ENCODE assay signal across 8 mouse cellular contexts in genomic region chr19:40589530-40589880, GRCm38 (mm10). TPM values are rescaled to one million over a fixed set of nuclear protein-coding genes. Genes with fewer than 3 reads are reported as not detected.
DNase-seq lines count a peak whose midpoint lies in the region; ATAC-seq lines count a peak whose summit lies in the region.

No protein-coding gene starts in this region.

- no peaks in the 10 kb centered on the region for H3K27me3 ChIP-seq in heart, embryonic 14.5 days (ENCODE audit: control insufficient read depth, insufficient read depth, low read length)
- H3K27me3 ChIP-seq in hindbrain, embryonic 14.5 days (ENCODE audit: control insufficient read depth, insufficient read depth, low read length): no peaks in the 10 kb centered on the region
- no peaks in the 10 kb centered on the region for H3K27me3 ChIP-seq in midbrain, embryonic 11.5 days (ENCODE audit: control insufficient read depth, insufficient read depth, low read length)

- H3K4me3 ChIP-seq in heart, embryonic 14.5 days (ENCODE audit: control insufficient read depth in 1 of 2, insufficient read depth in 1 of 2, low read depth in 1 of 2, low read length in 2 of 2): peak overlapping the region; percentile 72 to 97
- H3K4me3 ChIP-seq in hindbrain, embryonic 14.5 days (replicated peaks; ENCODE audit: low read length): peak overlapping the region; percentile 61
- peak overlapping the region; percentile 81 for H3K4me3 ChIP-seq in midbrain, embryonic 11.5 days (ENCODE audit: low read depth, low read length)

- H3K4me2 ChIP-seq in heart, embryonic 14.5 days (ENCODE audit: low read length): peak overlapping the region; percentile 70
- peak overlapping the region; percentile 62 for H3K4me2 ChIP-seq in hindbrain, embryonic 14.5 days (replicated peaks)
- H3K4me2 ChIP-seq in midbrain, embryonic 11.5 days: peak overlapping the region; percentile 69

- peaks cover 12% of the 10 kb centered on the region for H3K36me3 ChIP-seq in heart, embryonic 14.5 days (ENCODE audit: control insufficient read depth, insufficient read depth, low read length)
- H3K36me3 ChIP-seq in hindbrain, embryonic 14.5 days (replicated peaks; ENCODE audit: control insufficient read depth, insufficient read depth): 0 out of 2 replicates have a peak, but pooled peaks cover 20% of the 10 kb centered on the region
- no peaks in the 10 kb centered on the region for H3K36me3 ChIP-seq in midbrain, embryonic 11.5 days (ENCODE audit: control insufficient read depth, insufficient read depth, low read length)

- under 1% methylated on average over 10 of the region's 10 CpGs for WGBS in heart, embryonic 14.5 days
- WGBS in hindbrain, embryonic 14.5 days: 0% methylated on average over 10 of the region's 10 CpGs
- WGBS in midbrain, embryonic 11.5 days: 2% methylated on average over 10 of the region's 10 CpGs

- peak overlapping the region; percentile 80 to 85 for H3K27ac ChIP-seq in heart, embryonic 14.5 days (replicated peaks in 1 of 2; ENCODE audit: control insufficient read depth in 1 of 2, insufficient read depth in 1 of 2, low read depth in 2 of 2, low read length in 2 of 2)
- H3K27ac ChIP-seq in hindbrain, embryonic 14.5 days: peak overlapping the region; percentile 77
- H3K27ac ChIP-seq in midbrain, embryonic 11.5 days (ENCODE audit: low read depth, low read length): peak overlapping the region; percentile 30; the same call in 1 of the 2 replicates

- no peak for DNase-seq in heart, postnatal 36 days
- DNase-seq in hindbrain, embryonic 14.5 days (ENCODE audit: low spot score): no peak
- no peak for DNase-seq in midbrain, embryonic 11.5 days (ENCODE audit: low spot score, missing footprints)
- DNase-seq in B cell, adult 2 months: no peak
- no peak for DNase-seq in layer of hippocampus, adult 18-20 months (ENCODE audit: low spot score in 2 of 2)
- DNase-seq in cerebellum, adult 9-10 months: no peak

- no peak for ATAC-seq in heart, embryonic 14.5 days (ENCODE audit: insufficient number of reproducible peaks, insufficient read depth, low FRiP score, low read depth)
- peak; percentile 17 for ATAC-seq in activated CD4-positive, CD25-positive, alpha-beta regulatory T cell, adult 4 months
- no peak for ATAC-seq in hindbrain, embryonic 14.5 days (ENCODE audit: low FRiP score)
- ATAC-seq in midbrain, embryonic 11.5 days (ENCODE audit: low FRiP score): peak; percentile 4; the same call in 1 of the 2 replicates

- intact Hi-C loops in heart, postnatal 36 days (cut with DNase I): loop anchor here (1.0 to 5.0 kb wide), 3 partner anchors 21 to 423 kb away; no protein-coding TSS in a partner anchor

- no peaks in the 10 kb centered on the region for H3K9me3 ChIP-seq in heart, embryonic 14.5 days (ENCODE audit: control insufficient read depth, low read length)
- no peaks in the 10 kb centered on the region for H3K9me3 ChIP-seq in hindbrain, embryonic 14.5 days (ENCODE audit: control insufficient read depth, low read length)
- no peaks in the 10 kb centered on the region for H3K9me3 ChIP-seq in midbrain, embryonic 11.5 days (ENCODE audit: control insufficient read depth, low read length)

- H3K9ac ChIP-seq in heart, embryonic 14.5 days (ENCODE audit: low read length): peak overlapping the region; percentile 72
- H3K9ac ChIP-seq in hindbrain, embryonic 14.5 days: peak overlapping the region; percentile 64
- H3K9ac ChIP-seq in midbrain, embryonic 11.5 days (ENCODE audit: low read length): peak overlapping the region; percentile 91

- peaks cover 6 to 10% of the 10 kb centered on the region in 2 experiments for H3K4me1 ChIP-seq in heart, embryonic 14.5 days (ENCODE audit: control insufficient read depth in 2 of 2, insufficient read depth in 2 of 2, low read length in 2 of 2)
- H3K4me1 ChIP-seq in hindbrain, embryonic 14.5 days (replicated peaks; ENCODE audit: control insufficient read depth, insufficient read depth, low read length): peaks cover 22% of the 10 kb centered on the region
- peaks cover 10% of the 10 kb centered on the region; the same call in 1 of the 2 replicates for H3K4me1 ChIP-seq in midbrain, embryonic 11.5 days (ENCODE audit: control insufficient read depth, insufficient read depth, low read length)

RNA-seq across cellular contexts. Expression of gene Aldh18a1, which starts 1.2 kb away (rescaled TPM):
- polyA plus RNA-seq in heart, embryonic 14.5 days (2014; fragmentation: Nextera tagmentation; extraction: Ambion mirVana): 38.3 and 41.2 TPM in 2 replicates
- total RNA-seq in heart, postnatal 36 days (2021): 1 to 10 TPM; 6.7 to 7.6 TPM
- polyA plus RNA-seq in activated CD4-positive, CD25-positive, alpha-beta regulatory T cell, adult 4 months (2017; shearing (Covaris generic)): 10 to 100 TPM; 30.9 to 48.7 TPM
- polyA plus RNA-seq in hindbrain, embryonic 14.5 days (2014; fragmentation: Nextera tagmentation; extraction: Ambion mirVana): 45.5 and 50.4 TPM in 2 replicates
- 67.0 and 75.4 TPM in 2 replicates for polyA plus RNA-seq in midbrain, embryonic 11.5 days (2014; fragmentation: Nextera tagmentation; extraction: Ambion mirVana)
- 10 to 100 TPM; 19.6 to 22.3 TPM for total RNA-seq in layer of hippocampus, adult 18-20 months (2021)

RNA-seq across cellular contexts. Expression of gene Tctn3, which starts 22.5 kb away (rescaled TPM):
- polyA plus RNA-seq in heart, embryonic 14.5 days (2014; fragmentation: Nextera tagmentation; extraction: Ambion mirVana): 10.3 and 10.7 TPM in 2 replicates
- total RNA-seq in heart, postnatal 36 days (2021): 1 to 10 TPM; 7.4 to 8.0 TPM
- polyA plus RNA-seq in activated CD4-positive, CD25-positive, alpha-beta regulatory T cell, adult 4 months (2017; shearing (Covaris generic)): 1 to 10 TPM; 6.5 to 7.2 TPM
- 14.0 and 14.5 TPM in 2 replicates for polyA plus RNA-seq in hindbrain, embryonic 14.5 days (2014; fragmentation: Nextera tagmentation; extraction: Ambion mirVana)
- polyA plus RNA-seq in midbrain, embryonic 11.5 days (2014; fragmentation: Nextera tagmentation; extraction: Ambion mirVana): 10.9 and 12.1 TPM in 2 replicates
- 10 to 100 TPM; 15.1 to 16.6 TPM for total RNA-seq in layer of hippocampus, adult 18-20 months (2021)

RNA-seq across cellular contexts. Expression of gene Entpd1, which starts 22.7 kb away (rescaled TPM):
- polyA plus RNA-seq in heart, embryonic 14.5 days (2014; fragmentation: Nextera tagmentation; extraction: Ambion mirVana): 11.6 and 13.4 TPM in 2 replicates
- 10 to 100 TPM; 25.0 to 33.2 TPM for total RNA-seq in heart, postnatal 36 days (2021)
- 10 to 100 TPM; 37.7 to 51.7 TPM for polyA plus RNA-seq in activated CD4-positive, CD25-positive, alpha-beta regulatory T cell, adult 4 months (2017; shearing (Covaris generic))
- 9.3 and 9.6 TPM in 2 replicates for polyA plus RNA-seq in hindbrain, embryonic 14.5 days (2014; fragmentation: Nextera tagmentation; extraction: Ambion mirVana)
- polyA plus RNA-seq in midbrain, embryonic 11.5 days (2014; fragmentation: Nextera tagmentation; extraction: Ambion mirVana): 7.2 and 9.2 TPM in 2 replicates
- 10 to 100 TPM; 14.2 to 14.6 TPM for total RNA-seq in layer of hippocampus, adult 18-20 months (2021)

Comparison
In these comparisons a context has a peak if more than half of its experiments do, and no peak if none do; other contexts are left out.
1. ATAC-seq: peak in activated CD4-positive, CD25-positive, alpha-beta regulatory T cell, adult 4 months (single experiment) and midbrain, embryonic 11.5 days (single experiment); none in heart, embryonic 14.5 days (single experiment) and hindbrain, embryonic 14.5 days (single experiment).
2. H3K27ac ChIP-seq: peak in every context shown above with its lines; median percentile 82 in heart, embryonic 14.5 days; 77 in hindbrain, embryonic 14.5 days; 30 in midbrain, embryonic 11.5 days.
3. Peak in every context shown above with its lines, with median percentiles within 50 percentile points of each other: H3K4me2 ChIP-seq, H3K4me3 ChIP-seq and H3K9ac ChIP-seq.